Mouse (Mus musculus) liver, embryonic 11.5 days (tissue): Measurements from ENCODE around the gene Olfr907. TPM values are rescaled to one million over a fixed set of nuclear protein-coding genes. Genes with fewer than 3 reads are reported as not detected.

Source experiments
- ATAC-seq: fragments of 200-750 bp; cut with Nextera tagmentation; replicated peaks from 2 replicates; pipeline ENCODE4 v1.8.0; 2017; ENCODE audit warnings: moderate number of reproducible peaks, mild to moderate bottlenecking, moderate TSS enrichment, moderate library complexity; ENCODE audit not compliant: low FRiP score
- DNase-seq: peaks from one replicate; pipeline ENCODE4 v3.0.0-alpha.2; 2017; ENCODE audit warnings: low spot score
- H3K27ac ChIP-seq: fragments of 300-500 bp; sonication (generic); 2 replicates; pipeline ENCODE4 v1.5.1; 2014; ENCODE audit warnings: mild to moderate bottlenecking, low read depth, low read length, control low read depth
- H3K27me3 ChIP-seq: fragments of 300-500 bp; sonication (generic); replicated peaks from 2 replicates; pipeline ENCODE4 v1.6.1; 2014; ENCODE audit warnings: low read length, mixed read lengths; ENCODE audit not compliant: control insufficient read depth, insufficient read depth
- H3K36me3 ChIP-seq: fragments of 300-500 bp; sonication (generic); 2 replicates; pipeline ENCODE4 v1.6.1; 2014; ENCODE audit warnings: mild to moderate bottlenecking, low read length, moderate library complexity, mixed read lengths; ENCODE audit not compliant: control insufficient read depth, insufficient read depth
- H3K4me1 ChIP-seq: fragments of 300-500 bp; sonication (generic); replicated peaks from 2 replicates; pipeline ENCODE4 v1.6.1; 2014; ENCODE audit warnings: low read length, mixed read lengths; ENCODE audit not compliant: control insufficient read depth, insufficient read depth
- H3K4me2 ChIP-seq: fragments of 300-500 bp; sonication (generic); 2 replicates; pipeline ENCODE4 v1.6.1; 2014; ENCODE audit warnings: mild to moderate bottlenecking, control low read depth, moderate library complexity
- H3K4me3 ChIP-seq: fragments of 300-500 bp; sonication (generic); 2 replicates; pipeline ENCODE4 v1.5.1; 2014; ENCODE audit warnings: low read depth, low read length, control low read depth
- H3K9ac ChIP-seq: fragments of 300-500 bp; sonication (generic); 2 replicates; pipeline ENCODE4 v1.6.1; 2014; ENCODE audit warnings: low read depth, low read length, control low read depth
- H3K9me3 ChIP-seq: fragments of 300-500 bp; sonication (generic); 2 replicates; pipeline ENCODE4 v1.6.1; 2016; ENCODE audit warnings: low read length, inconsistent platforms, mixed read lengths; ENCODE audit not compliant: control insufficient read depth
- WGBS: fragments of 180-500 bp; shearing (Covaris S2); extraction: QIAGEN DNeasy Blood & Tissue Kit; methylation state at CpG from one replicate; pipeline ENCODE4 v1.1.7; 2014; 5-methylcytosine and 5-hydroxymethylcytosine counted together
- polyA plus RNA-seq: library from polyadenylated mRNA; unstranded; fragments of >200 nt; fragmentation: Nextera tagmentation; extraction: Ambion mirVana; gene quantifications from 2 replicates; pipeline ENCODE4 v1.2.1, GENCODE M21; 2014

Olfr907 gene
- not detected in 2 replicates for polyA plus RNA-seq

DNA sequence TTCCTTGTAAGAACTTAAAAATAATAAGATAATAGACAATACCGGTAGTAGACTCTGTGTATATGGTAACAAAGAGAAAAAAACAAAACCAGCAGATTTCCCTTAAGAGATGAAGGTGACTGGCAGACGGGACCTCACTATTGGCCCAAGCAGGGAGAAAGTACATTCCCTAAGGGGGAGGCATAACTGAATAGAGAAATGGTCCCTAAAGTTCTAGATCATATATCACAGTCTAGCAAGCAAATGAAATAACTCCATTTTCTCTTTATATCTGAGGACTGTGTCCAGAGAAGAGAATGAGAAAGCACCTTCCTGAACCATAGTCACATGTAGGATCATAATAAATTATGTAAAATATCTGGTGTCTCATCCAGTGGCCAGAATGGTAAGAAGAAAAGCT lies at the start of gene Olfr907:
TSS of gene Olfr907 (plus strand) at position 301 of the 400 bp plus-strand sequence.
- no peaks in the 10 kb centered on the region for H3K4me1 ChIP-seq
- 75% methylated on average over 2 of the region's 2 CpGs for WGBS
- no peaks in the 10 kb centered on the region for H3K27me3 ChIP-seq
- no peak within 1 kb of the TSS for H3K9ac ChIP-seq
- no peak within 1 kb of the TSS for H3K4me3 ChIP-seq
- no peak for DNase-seq
- H3K36me3 ChIP-seq: no peaks in the 10 kb centered on the region
- H3K27ac ChIP-seq: no peak within 1 kb of the TSS
- no peak for ATAC-seq
- no peak within 1 kb of the TSS for H3K4me2 ChIP-seq
- no peaks in the 10 kb centered on the region for H3K9me3 ChIP-seq

DNA sequence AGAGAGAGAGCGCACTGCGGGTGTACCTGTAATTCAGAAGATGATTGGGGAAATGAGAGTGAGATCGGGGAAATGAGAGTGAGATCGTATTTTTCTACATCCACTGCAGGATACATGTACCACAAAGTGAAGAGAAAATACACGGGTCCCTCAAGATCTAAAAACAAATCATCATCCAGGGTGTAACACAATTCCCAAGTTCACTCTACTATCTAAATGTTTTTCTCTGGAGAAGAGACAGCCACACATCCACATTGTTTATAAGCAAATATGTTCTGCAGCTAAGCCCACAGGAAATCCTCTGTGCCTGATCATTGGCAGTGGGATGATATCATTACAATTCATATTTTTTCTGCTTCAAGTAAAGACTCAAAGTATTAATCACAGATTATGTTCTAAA lies 48.2 kb upstream of the Olfr907 start, which contains the start of gene Olfr902:
TSS of gene Olfr902 (plus strand) at position 301 of the 400 bp plus-strand sequence.
- 80% methylated on average over 5 of the region's 5 CpGs for whole genome bisulfite sequencing

DNA sequence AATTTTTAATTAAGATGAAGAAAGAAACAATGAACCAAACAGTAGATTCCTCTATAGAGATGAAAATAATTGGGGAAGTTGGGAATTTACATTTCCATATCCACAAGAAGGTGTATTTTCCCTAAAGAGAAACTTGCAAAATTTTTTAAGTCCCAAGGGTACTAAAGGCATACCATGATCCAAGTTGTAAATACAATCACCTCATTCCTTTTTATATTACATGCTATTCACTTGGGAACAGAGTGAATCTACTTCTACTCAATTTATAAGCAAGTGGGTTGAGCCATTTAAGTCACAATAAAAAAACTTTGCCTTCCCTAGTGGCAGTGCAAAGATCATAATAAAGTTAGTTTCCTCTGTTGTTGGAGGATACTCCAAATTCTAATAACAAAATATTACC lies 32.8 kb upstream of the Olfr907 start, which contains the start of gene Olfr904:
TSS of gene Olfr904 (plus strand) at position 301 of the 400 bp plus-strand sequence.
- Histone ChIP-seq H3K27ac (no peak within 1 kb of the TSS), H3K27me3 (no peaks in the 10 kb centered on the region), H3K9ac (no peak within 1 kb of the TSS), H3K4me2 (no peak within 1 kb of the TSS), H3K4me1 (no peaks in the 10 kb centered on the region), H3K4me3 (no peak within 1 kb of the TSS), H3K9me3 (no peaks in the 10 kb centered on the region), H3K36me3 (no peaks in the 10 kb centered on the region)
- DNase-seq: no peak
- no peak for ATAC-seq

More for the DNA sequence above, 48.2 kb upstream of the Olfr907 start, which contains the start of gene Olfr902:
- H3K4me3 ChIP-seq: no peak within 1 kb of the TSS
- no peaks in the 10 kb centered on the region for H3K9me3 ChIP-seq
- no peaks in the 10 kb centered on the region for H3K36me3 ChIP-seq
- no peak within 1 kb of the TSS for H3K4me2 ChIP-seq
- no peaks in the 10 kb centered on the region for H3K27me3 ChIP-seq
- no peak for DNase-seq
- H3K9ac ChIP-seq: no peak within 1 kb of the TSS
- H3K4me1 ChIP-seq: no peaks in the 10 kb centered on the region
- no peak for ATAC-seq
- H3K27ac ChIP-seq: no peak within 1 kb of the TSS

DNA sequence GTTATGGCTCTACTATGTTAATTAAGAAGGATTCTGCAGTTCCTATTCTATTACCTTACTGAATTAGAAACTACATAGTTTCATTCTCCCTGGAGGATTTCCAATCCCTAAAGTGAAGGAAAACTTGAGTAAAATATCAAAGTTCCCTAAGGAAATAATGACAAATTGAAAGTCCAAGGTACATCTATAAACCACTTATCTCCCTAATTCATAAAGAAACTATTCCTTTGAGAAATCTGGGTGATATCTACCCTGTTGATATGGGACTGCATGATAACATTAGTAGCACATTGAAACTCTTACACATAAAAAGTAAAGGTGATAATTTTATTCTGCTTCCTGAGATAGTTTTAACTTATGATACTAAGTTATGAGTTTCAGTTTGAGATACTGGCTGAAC lies 24.8 kb upstream of the Olfr907 start, which contains the start of gene Olfr905:
TSS of gene Olfr905 (plus strand) at position 301 of the 400 bp plus-strand sequence.
- DNase-seq (no peak), ATAC-seq (no peak)
- no peaks in the 10 kb centered on the region for H3K9me3 ChIP-seq
- H3K4me1 ChIP-seq: no peaks in the 10 kb centered on the region
- no peaks in the 10 kb centered on the region for H3K36me3 ChIP-seq
- H3K4me3 ChIP-seq: no peak within 1 kb of the TSS
- H3K4me2 ChIP-seq: no peak within 1 kb of the TSS
- no peak within 1 kb of the TSS for H3K9ac ChIP-seq
- H3K27ac ChIP-seq: no peak within 1 kb of the TSS
- H3K27me3 ChIP-seq: no peaks in the 10 kb centered on the region

DNA sequence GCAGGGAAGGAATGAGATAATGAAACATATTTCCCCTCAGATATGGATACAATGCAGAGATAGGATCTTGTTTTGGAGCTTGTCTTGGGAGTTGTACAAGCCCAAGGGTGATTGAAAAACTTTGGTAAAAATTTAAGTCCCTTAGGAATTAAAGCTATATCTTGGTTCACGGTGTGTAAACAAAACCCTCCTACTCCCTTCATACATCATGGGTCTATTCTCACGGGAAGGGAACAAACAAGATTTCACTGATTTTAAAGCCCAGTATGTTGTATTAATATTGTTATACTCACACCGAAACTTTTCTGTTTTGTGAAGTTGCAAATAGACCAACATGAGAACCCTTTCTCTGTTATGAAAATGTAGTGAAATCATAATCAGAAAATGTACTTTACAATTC lies 8.8 kb upstream of the Olfr907 start, which contains the start of gene Olfr906:
TSS of gene Olfr906 (plus strand) at position 301 of the 400 bp plus-strand sequence.
- H3K4me1 ChIP-seq: no peaks in the 10 kb centered on the region
- DNase-seq (no peak), ATAC-seq (no peak)
- no peaks in the 10 kb centered on the region for H3K9me3 ChIP-seq
- no peaks in the 10 kb centered on the region for H3K36me3 ChIP-seq
- no peak within 1 kb of the TSS for H3K4me2 ChIP-seq
- WGBS: 78% methylated on average over 3 of the region's 3 CpGs
- H3K9ac ChIP-seq: no peak within 1 kb of the TSS
- H3K4me3 ChIP-seq: no peak within 1 kb of the TSS
- H3K27ac ChIP-seq: no peak within 1 kb of the TSS
- H3K27me3 ChIP-seq: no peaks in the 10 kb centered on the region

DNA sequence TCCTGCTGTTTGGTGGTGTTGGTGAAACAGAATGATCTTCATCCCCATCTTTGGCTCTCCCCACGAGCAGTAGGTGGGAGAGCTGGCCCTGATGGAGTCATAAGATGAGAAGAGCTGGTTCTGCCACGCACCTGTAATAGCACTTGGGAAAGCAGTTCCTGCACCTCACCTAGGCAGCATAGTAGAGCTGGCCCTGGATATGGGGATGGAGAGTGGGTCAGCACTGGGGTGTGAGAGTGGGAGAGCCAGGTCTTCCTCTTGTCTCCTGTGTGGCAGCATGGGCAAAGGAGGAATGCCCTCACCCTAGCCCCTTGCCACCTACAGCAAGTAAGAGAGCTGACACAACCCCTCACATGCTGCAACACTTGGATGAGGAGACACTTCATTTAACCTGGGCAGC lies 16.8 kb downstream of the Olfr907 start:
- H3K27ac ChIP-seq: no peak overlapping the region
- no peak overlapping the region for H3K9ac ChIP-seq
- DNase-seq (no peak), ATAC-seq (no peak)
- no peaks in the 10 kb centered on the region for H3K9me3 ChIP-seq
- 53% methylated on average over 2 of the region's 2 CpGs for WGBS
- H3K4me1 ChIP-seq: no peaks in the 10 kb centered on the region
- H3K4me2 ChIP-seq: no peak overlapping the region
- H3K27me3 ChIP-seq: no peaks in the 10 kb centered on the region
- H3K4me3 ChIP-seq: no peak overlapping the region
- no peaks in the 10 kb centered on the region for H3K36me3 ChIP-seq

DNA sequence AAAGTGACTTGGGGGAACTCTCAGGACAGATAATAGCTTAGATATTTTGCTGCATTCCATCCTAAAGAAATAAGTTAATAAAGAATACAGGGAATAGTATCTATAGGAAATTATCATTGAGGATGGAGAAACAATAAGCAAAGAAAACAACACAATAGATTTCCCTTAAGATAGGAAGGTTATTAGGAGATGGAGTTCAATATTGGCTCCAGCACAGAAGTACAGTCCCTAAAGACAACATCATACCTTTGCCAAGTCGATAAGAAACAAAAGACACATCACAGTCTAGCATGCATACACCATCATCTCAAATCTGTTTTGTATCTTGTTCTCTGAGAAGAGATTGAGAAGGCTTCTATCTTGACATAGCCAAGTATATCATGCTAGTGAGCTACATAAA lies 25.7 kb downstream of the Olfr907 start, which contains the start of gene Olfr911-ps1:
TSS of gene Olfr911-ps1 (plus strand) at position 301 of the 400 bp plus-strand sequence.
- Histone ChIP-seq H3K4me2 (no peak within 1 kb of the TSS), H3K27me3 (no peaks in the 10 kb centered on the region), H3K9me3 (no peaks in the 10 kb centered on the region), H3K4me1 (no peaks in the 10 kb centered on the region), H3K9ac (no peak within 1 kb of the TSS), H3K36me3 (no peaks in the 10 kb centered on the region), H3K4me3 (no peak within 1 kb of the TSS), H3K27ac (no peak within 1 kb of the TSS)
- 68% methylated on average over 1 of the region's 1 CpGs for WGBS
- ATAC-seq: no peak
- no peak for DNase-seq

DNA sequence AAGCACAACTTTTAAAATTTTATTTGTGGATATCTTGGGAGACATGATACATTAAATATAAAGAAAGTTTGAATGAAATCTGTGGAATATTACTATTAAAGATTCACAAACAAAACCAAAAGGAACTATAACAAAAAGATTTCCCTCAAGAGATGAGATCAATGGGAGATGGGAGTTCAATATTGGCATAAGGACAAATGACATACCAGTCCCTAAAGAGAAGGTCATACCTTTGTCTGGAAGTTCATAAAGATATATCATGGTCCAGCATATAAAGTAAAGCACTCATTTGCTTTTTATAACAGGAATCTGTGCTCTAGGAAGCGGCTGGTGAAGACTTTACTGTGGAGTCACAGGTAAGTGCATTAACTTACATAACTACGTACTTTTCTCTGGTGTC lies 41.9 kb downstream of the Olfr907 start, which contains the start of gene Olfr910:
TSS of gene Olfr910 (plus strand) at position 301 of the 400 bp plus-strand sequence.
- DNase-seq: no peak
- no peaks in the 10 kb centered on the region for H3K27me3 ChIP-seq
- no peak within 1 kb of the TSS for H3K27ac ChIP-seq
- H3K9ac ChIP-seq: no peak within 1 kb of the TSS
- WGBS: 87% methylated on average over 2 of the region's 2 CpGs
- no peak within 1 kb of the TSS for H3K4me2 ChIP-seq
- no peaks in the 10 kb centered on the region for H3K4me1 ChIP-seq
- H3K4me3 ChIP-seq: no peak within 1 kb of the TSS
- no peaks in the 10 kb centered on the region for H3K9me3 ChIP-seq
- ATAC-seq: no peak
- H3K36me3 ChIP-seq: no peaks in the 10 kb centered on the region
